Mouse (Mus musculus) heart, embryonic 12.5 days (tissue): ENCODE results near the gene Zfp318. TPM values are rescaled to one million over a fixed set of nuclear protein-coding genes. Genes with fewer than 3 reads are reported as not detected.

Source experiments
- ATAC-seq: fragments of 200-750 bp; cut with Nextera tagmentation; 2 replicates; pipeline ENCODE4 v1.8.0; 2017; ENCODE audit warnings: moderate TSS enrichment, moderate library complexity; ENCODE audit not compliant: insufficient number of reproducible peaks, low FRiP score
- H3K27ac ChIP-seq: fragments of 300-500 bp; sonication (generic); 2 replicates; pipeline ENCODE4 v1.5.1; 2016; ENCODE audit warnings: mild to moderate bottlenecking, moderate library complexity; ENCODE audit not compliant: poor library complexity, severe bottlenecking
- H3K27me3 ChIP-seq: fragments of 300-500 bp; sonication (generic); replicated peaks from 2 replicates; pipeline ENCODE4 v1.6.1; 2016; ENCODE audit warnings: mild to moderate bottlenecking, moderate library complexity
- H3K36me3 ChIP-seq: fragments of 300-500 bp; sonication (generic); 2 replicates; pipeline ENCODE4 v1.6.1; 2016; ENCODE audit warnings: mild to moderate bottlenecking, moderate library complexity
- H3K4me1 ChIP-seq: fragments of 300-500 bp; sonication (generic); replicated peaks from 2 replicates; pipeline ENCODE4 v1.6.1; 2016; ENCODE audit warnings: mild to moderate bottlenecking
- H3K4me2 ChIP-seq: fragments of 300-500 bp; sonication (generic); 2 replicates; pipeline ENCODE4 v1.6.1; 2016; ENCODE audit warnings: mild to moderate bottlenecking, moderate library complexity
- H3K4me3 ChIP-seq: fragments of 300-500 bp; sonication (generic); 2 replicates; pipeline ENCODE4 v1.5.1; 2016; ENCODE audit warnings: mild to moderate bottlenecking
- H3K9ac ChIP-seq: fragments of 300-500 bp; sonication (generic); 2 replicates; pipeline ENCODE4 v1.6.1; 2016; ENCODE audit warnings: mild to moderate bottlenecking, moderate library complexity
- H3K9me3 ChIP-seq: fragments of 300-500 bp; sonication (generic); replicated peaks from 2 replicates; pipeline ENCODE4 v1.6.1; 2016; ENCODE audit warnings: mild to moderate bottlenecking, moderate library complexity
- WGBS: fragments of 180-500 bp; shearing (Covaris S2); methylation state at CpG from one replicate; pipeline ENCODE4 v1.1.7; 2016; 5-methylcytosine and 5-hydroxymethylcytosine counted together
- polyA plus RNA-seq: library from polyadenylated mRNA; unstranded; fragments of >200 nt; fragmentation: Nextera tagmentation; extraction: Ambion mirVana; gene quantifications from 2 replicates; pipeline ENCODE4 v1.2.1, GENCODE M21; 2016

Gene Zfp318
- polyA plus RNA-seq, 1 experiment from 2014 or later, result 11.6 TPM

GRCm38 (mm10) chr17:46452683-46453082 is 69.2 kb downstream of the Zfp318 start:
- H3K9ac ChIP-seq, result no peak overlapping the region
- WGBS, result 33% methylated on average over 5 of the region's 5 CpGs
- no peaks in the 10 kb centered on the region for H3K36me3 ChIP-seq
- no peak overlapping the region for H3K27ac ChIP-seq
- no peak overlapping the region for H3K4me2 ChIP-seq
- peaks cover 29% of the 10 kb centered on the region for H3K4me1 ChIP-seq
- no peak overlapping the region for H3K4me3 ChIP-seq
- peaks cover 68% of the 10 kb centered on the region for H3K27me3 ChIP-seq
- no peaks in the 10 kb centered on the region for H3K9me3 ChIP-seq
- no peak for ATAC-seq

GRCm38 (mm10) chr17:46453302-46453948 is 69.9 kb downstream of the Zfp318 start:
- peaks cover 69% of the 10 kb centered on the region for H3K27me3 ChIP-seq

GRCm38 (mm10) chr17:46453970-46454411 is 70.5 kb downstream of the Zfp318 start:
- ATAC-seq, result no peak
- H3K27me3 ChIP-seq, result peaks cover 73% of the 10 kb centered on the region
- H3K9me3 ChIP-seq, result no peaks in the 10 kb centered on the region
- H3K36me3 ChIP-seq, result no peaks in the 10 kb centered on the region
- no peak overlapping the region for H3K27ac ChIP-seq
- H3K4me1 ChIP-seq, result peaks cover 42% of the 10 kb centered on the region
- H3K4me3 ChIP-seq, result peak overlapping the region; percentile 45
- peak overlapping the region; percentile 74 for H3K4me2 ChIP-seq
- H3K9ac ChIP-seq, result 0 out of 2 replicates have a peak overlapping the region, but pooled peaks have one; percentile 45
- WGBS, result 3% methylated on average over 26 of the region's 26 CpGs

More at GRCm38 (mm10) chr17:46453302-46453948, 69.9 kb downstream of the Zfp318 start:
- no peaks in the 10 kb centered on the region for H3K9me3 ChIP-seq
- no peaks in the 10 kb centered on the region for H3K36me3 ChIP-seq
- peaks cover 37% of the 10 kb centered on the region for H3K4me1 ChIP-seq
- H3K4me3 ChIP-seq, result 0 out of 2 replicates have a peak overlapping the region, but pooled peaks have one; percentile 45
- no peak overlapping the region for H3K27ac ChIP-seq
- 6% methylated on average over 13 of the region's 13 CpGs for WGBS
- no peak for ATAC-seq
- H3K4me2 ChIP-seq, result peak overlapping the region; percentile 74
- H3K9ac ChIP-seq, result 0 out of 2 replicates have a peak overlapping the region, but pooled peaks have one; percentile 38

- Histone ChIP-seq H3K4me1 (peaks cover 48% of the 10 kb centered on the region), H3K4me3 (peak overlapping the region; percentile 45), H3K9ac (peak overlapping the region; percentile 44; the same call in 1 of the 2 replicates), H3K36me3 (no peaks in the 10 kb centered on the region), H3K4me2 (peak overlapping the region; percentile 74), H3K27me3 (peaks cover 78% of the 10 kb centered on the region), H3K27ac (no peak overlapping the region), H3K9me3 (no peaks in the 10 kb centered on the region)
- ATAC-seq, result no peak
- WGBS, result 2% methylated on average over 9 of the region's 9 CpGs
Observed at GRCm38 (mm10) chr17:46454539-46454938, 71.0 kb downstream of the Zfp318 start.

- ATAC-seq, result no peak; the same call in 1 of the 2 replicates
- peak overlapping the region; percentile 74 for H3K4me2 ChIP-seq
- H3K27me3 ChIP-seq, result peaks cover 82% of the 10 kb centered on the region
- WGBS, result 1% methylated on average over 33 of the region's 33 CpGs
- H3K27ac ChIP-seq, result no peak overlapping the region
- H3K4me1 ChIP-seq, result peaks cover 52% of the 10 kb centered on the region
- H3K36me3 ChIP-seq, result no peaks in the 10 kb centered on the region
- peak overlapping the region; percentile 44 for H3K9ac ChIP-seq
- peak overlapping the region; percentile 45 for H3K4me3 ChIP-seq
- H3K9me3 ChIP-seq, result no peaks in the 10 kb centered on the region
Observed at GRCm38 (mm10) chr17:46455110-46455691, 71.7 kb downstream of the Zfp318 start.

- peak overlapping the region; percentile 79 for H3K27ac ChIP-seq
- H3K27me3 ChIP-seq, result peaks cover 84% of the 10 kb centered on the region
- WGBS, result 9% methylated on average over 10 of the region's 10 CpGs
- ATAC-seq, result no peak
- H3K9me3 ChIP-seq, result no peaks in the 10 kb centered on the region
- no peaks in the 10 kb centered on the region for H3K36me3 ChIP-seq
- H3K9ac ChIP-seq, result no peak overlapping the region
- peaks cover 73% of the 10 kb centered on the region for H3K4me1 ChIP-seq
- peak overlapping the region; percentile 4; the same call in 1 of the 2 replicates for H3K4me2 ChIP-seq
- H3K4me3 ChIP-seq, result no peak overlapping the region
Observed at GRCm38 (mm10) chr17:46457791-46458190, 74.3 kb downstream of the Zfp318 start.

GRCm38 (mm10) chr17:46458439-46458838 is 74.9 kb downstream of the Zfp318 start:
- peak overlapping the region; percentile 4; the same call in 1 of the 2 replicates for H3K4me2 ChIP-seq
- WGBS, result 25% methylated on average over 3 of the region's 3 CpGs
- peaks cover 69% of the 10 kb centered on the region for H3K4me1 ChIP-seq

GRCm38 (mm10) chr17:46460673-46461072 is 77.1 kb downstream of the Zfp318 start:
- H3K4me2 ChIP-seq, result peak overlapping the region; percentile 86
- H3K9me3 ChIP-seq, result no peaks in the 10 kb centered on the region
- H3K27ac ChIP-seq, result no peak overlapping the region
- H3K4me1 ChIP-seq, result peaks cover 47% of the 10 kb centered on the region
- H3K9ac ChIP-seq, result peak overlapping the region; percentile 71
- H3K4me3 ChIP-seq, result peak overlapping the region; percentile 51
- H3K36me3 ChIP-seq, result no peaks in the 10 kb centered on the region
- under 1% methylated on average over 32 of the region's 32 CpGs for WGBS
- peaks cover 73% of the 10 kb centered on the region for H3K27me3 ChIP-seq
- no peak for ATAC-seq

More at GRCm38 (mm10) chr17:46458439-46458838, 74.9 kb downstream of the Zfp318 start:
- peaks cover 78% of the 10 kb centered on the region for H3K27me3 ChIP-seq
- no peaks in the 10 kb centered on the region for H3K9me3 ChIP-seq
- ATAC-seq, result no peak; the same call in 1 of the 2 replicates
- H3K9ac ChIP-seq, result no peak overlapping the region
- H3K4me3 ChIP-seq, result no peak overlapping the region
- H3K27ac ChIP-seq, result peak overlapping the region; percentile 79
- no peaks in the 10 kb centered on the region for H3K36me3 ChIP-seq

- peak overlapping the region; percentile 86 for H3K4me2 ChIP-seq
- 8% methylated on average over 8 of the region's 8 CpGs for WGBS
- H3K4me3 ChIP-seq, result peak overlapping the region; percentile 51
- H3K36me3 ChIP-seq, result no peaks in the 10 kb centered on the region
- peaks cover 73% of the 10 kb centered on the region for H3K27me3 ChIP-seq
- ATAC-seq, result no peak
- H3K4me1 ChIP-seq, result peaks cover 44% of the 10 kb centered on the region
- H3K9me3 ChIP-seq, result no peaks in the 10 kb centered on the region
- H3K27ac ChIP-seq, result no peak overlapping the region
- H3K9ac ChIP-seq, result peak overlapping the region; percentile 71
Observed at GRCm38 (mm10) chr17:46461347-46461746, 77.8 kb downstream of the Zfp318 start.

GRCm38 (mm10) chr17:46462226-46462625 is 78.7 kb downstream of the Zfp318 start:
- ATAC-seq, result no peak
- no peak overlapping the region for H3K4me2 ChIP-seq
- H3K4me3 ChIP-seq, result no peak overlapping the region
- H3K9me3 ChIP-seq, result no peaks in the 10 kb centered on the region
- H3K9ac ChIP-seq, result no peak overlapping the region
- peaks cover 75% of the 10 kb centered on the region for H3K27me3 ChIP-seq
- H3K27ac ChIP-seq, result no peak overlapping the region
- no peaks in the 10 kb centered on the region for H3K36me3 ChIP-seq
- H3K4me1 ChIP-seq, result peaks cover 44% of the 10 kb centered on the region
- 39% methylated on average over 5 of the region's 5 CpGs for WGBS

GRCm38 (mm10) chr17:46467830-46468229 is 84.3 kb downstream of the Zfp318 start:
- H3K36me3 ChIP-seq, result no peaks in the 10 kb centered on the region
- H3K4me2 ChIP-seq, result no peak overlapping the region
- H3K4me1 ChIP-seq, result no peaks in the 10 kb centered on the region
- WGBS, result 74% methylated on average over 9 of the region's 9 CpGs
- peaks cover 32% of the 10 kb centered on the region; the same call in 1 of the 2 replicates for H3K27me3 ChIP-seq
- no peak overlapping the region for H3K4me3 ChIP-seq
- no peak overlapping the region for H3K27ac ChIP-seq
- no peak overlapping the region for H3K9ac ChIP-seq
- H3K9me3 ChIP-seq, result no peaks in the 10 kb centered on the region
- ATAC-seq, result no peak
